Mouse (Mus musculus) neutrophil, adult 65 days (primary cell): ENCODE measurements around the gene Thap2. TPM values are rescaled to one million over a fixed set of nuclear protein-coding genes. Genes with fewer than 3 reads are reported as not detected.

ENCODE experiments used
- total RNA-seq: library from RNA; stranded (reverse); gene quantifications from 2 replicates; pipeline ENCODE4 v1.2.4, GENCODE M21; 2023

Gene Thap2
- 3.8 and 4.4 TPM in 2 replicates for total RNA-seq

GRCm38 (mm10) chr10:115384221-115385017 lies at the start of gene Thap2, which contains the start of gene Zfc3h1:
Gene Thap2, minus strand, starts transcription at chr10:115384443.
Gene Zfc3h1, plus strand, starts transcription at chr10:115384959.

GRCm38 (mm10) chr10:115361840-115362622 lies 22.2 kb downstream of the Thap2 start, which contains the start of gene Tmem19:
Gene Tmem19, minus strand, starts transcription at chr10:115362501.

Other genes with a start within 250 kb of the Thap2 start
- gene Tph2, start 199.4 kb downstream of the Thap2 start, total RNA-seq = not detected in 2 replicates
- gene Tbc1d15, start 133.0 kb downstream of the Thap2 start, total RNA-seq = 173 and 243 TPM in 2 replicates
- gene Rab21, start 68.8 kb downstream of the Thap2 start, total RNA-seq = 50.6 and 61.2 TPM in 2 replicates
- 18.5 and 19.2 TPM in 2 replicates for gene Tmem19, start 21.9 kb downstream of the Thap2 start, total RNA-seq
- gene Zfc3h1, start 516 bp upstream of the Thap2 start, total RNA-seq = 81.2 and 123 TPM in 2 replicates
- gene A930009A15Rik, start 185.5 kb upstream of the Thap2 start, total RNA-seq = not detected in 2 replicates
- 0.27 TPM in 1 of 2 replicates, not detected in the other for gene Lgr5, start 203.3 kb upstream of the Thap2 start, total RNA-seq